Mouse (Mus musculus) Patski (cell line): ENCODE results near the gene Gcdh. TPM values are rescaled to one million over a fixed set of nuclear protein-coding genes. Genes with fewer than 3 reads are reported as not detected.

Experiments
- ATAC-seq: fragments of 100-300 bp; one replicate; pipeline ENCODE4 v1.8.0; 2021
- CTCF ChIA-PET: fragments of 350-600 bp; sonication (Branson Sonifier 250); formaldehyde crosslinking; loops from one replicate; lab custom pipeline; 2022; ENCODE audit warnings: inconsistent platforms; lab: Charles Lee
- POLR2A ChIA-PET: fragments of 350-600 bp; sonication (Branson Sonifier 250); formaldehyde crosslinking; loops from one replicate; lab custom pipeline; 2022; ENCODE audit warnings: antibody characterized with exemption, inconsistent platforms; lab: Charles Lee
- DNase-seq: peaks from one replicate; pipeline ENCODE4 v3.0.0-alpha.2; 2011; ENCODE audit warnings: low read depth, low spot score
- H3K27me3 ChIP-seq: fragments of 371-371 bp; one replicate; pipeline ENCODE4 v1.5.1; 2021
- CTCF ChIP-seq: fragments of 100-300 bp; IDR thresholded peaks from one replicate; pipeline ENCODE4 v1.5.1; 2021
- in situ Hi-C: fragments of 300-500 bp; cut with MboI; formaldehyde crosslinking; loops from 3 replicates; pipeline ENCODE4 v1.11.1; 2018; ENCODE audit warnings: low pct_unique_long_range_greater_than_20kb, mixed read lengths
- polyA plus RNA-seq: library from polyadenylated mRNA; unstranded; gene quantifications from one replicate; pipeline ENCODE4 v1.2.3, GENCODE M21; 2021

Gene Gcdh
- polyA plus RNA-seq, 1 experiment from 2014 or later = 55.5 TPM

- DNase-seq = no peak
- H3K27me3 ChIP-seq = peaks cover 27% of the 10 kb centered on the region
- in situ Hi-C loops = no loop called here
- POLR2A ChIA-PET = no interaction called here
- TF ChIP-seq CTCF = peak; percentile 84
- CTCF ChIA-PET = interaction anchor here (1.0 to 2.1 kb wide), 5 partner anchors 13 to 61 kb away, joined by 3 to 7 read pairs (median 3); partner anchors contain the start of genes Gm49661, Prdx2 and Rnaseh2a
- no peak for ATAC-seq
Measured at GRCm38 (mm10) chr8:84928456-84929306, 35.0 kb upstream of the Gcdh start.

DNA sequence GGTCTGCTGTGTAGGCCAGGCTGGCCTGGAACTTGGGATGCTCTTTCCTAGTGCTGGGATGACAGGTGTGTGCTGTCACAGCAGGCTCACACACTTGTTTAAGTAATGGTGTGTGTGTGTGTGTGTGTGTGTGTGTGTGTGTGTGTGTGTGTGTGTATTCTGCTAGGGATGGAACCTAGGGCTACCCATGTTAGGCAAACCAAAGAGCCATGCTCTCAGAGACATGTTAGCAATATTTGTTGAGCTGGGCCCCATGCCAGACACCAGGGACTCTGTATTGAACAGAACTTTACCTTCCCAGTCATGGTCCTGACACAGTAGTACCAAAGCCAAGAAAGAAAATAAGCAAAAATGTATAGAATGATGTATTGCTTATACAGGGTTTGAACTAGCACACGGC, 33.8 kb upstream of the Gcdh start:
- no peak for DNase-seq
- ChIA-PET POLR2A (interaction anchor here (0.6 kb wide), 1 partner anchor 1794 kb away, joined by 3 read pairs; no protein-coding TSS in a partner anchor), CTCF (interaction anchor here (1.0 to 2.1 kb wide), 4 partner anchors 18 to 62 kb away, joined by 3 to 7 read pairs (median 3); partner anchors contain the start of genes Gm49661, Prdx2 and Rnaseh2a)
- peaks cover 24% of the 10 kb centered on the region for H3K27me3 ChIP-seq
- no peak for ATAC-seq
- TF ChIP-seq CTCF = no peak
- in situ Hi-C loops = no loop called here

DNA sequence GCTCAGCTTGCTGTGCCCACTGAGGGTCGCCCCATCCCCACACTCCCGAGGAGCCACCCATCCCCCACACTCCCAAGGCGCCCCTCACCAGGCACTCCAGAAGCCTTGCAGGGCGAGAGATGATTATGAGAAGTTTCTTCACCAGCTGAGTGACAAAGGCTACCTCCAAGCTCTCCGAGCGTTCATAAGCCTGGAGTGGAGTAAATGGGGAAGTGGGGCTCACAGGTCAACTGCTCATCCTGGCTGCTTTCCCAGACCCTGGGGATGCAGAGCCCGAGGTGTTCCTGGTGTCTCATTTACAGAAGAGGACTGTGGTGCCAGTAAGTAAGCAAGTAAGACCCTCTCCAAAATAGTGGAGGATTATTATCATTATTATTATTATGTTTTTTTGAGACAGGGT, 31.8 kb upstream of the Gcdh start:
- H3K27me3 ChIP-seq = peaks cover 14% of the 10 kb centered on the region
- ATAC-seq = no peak
- DNase-seq = no peak
- in situ Hi-C loops = no loop called here
- ChIA-PET POLR2A (no interaction called here), CTCF (interaction anchor here (1.0 kb wide), 1 partner anchor 24 kb away, joined by 3 read pairs; no protein-coding TSS in a partner anchor)
- no peak for TF ChIP-seq CTCF

DNA sequence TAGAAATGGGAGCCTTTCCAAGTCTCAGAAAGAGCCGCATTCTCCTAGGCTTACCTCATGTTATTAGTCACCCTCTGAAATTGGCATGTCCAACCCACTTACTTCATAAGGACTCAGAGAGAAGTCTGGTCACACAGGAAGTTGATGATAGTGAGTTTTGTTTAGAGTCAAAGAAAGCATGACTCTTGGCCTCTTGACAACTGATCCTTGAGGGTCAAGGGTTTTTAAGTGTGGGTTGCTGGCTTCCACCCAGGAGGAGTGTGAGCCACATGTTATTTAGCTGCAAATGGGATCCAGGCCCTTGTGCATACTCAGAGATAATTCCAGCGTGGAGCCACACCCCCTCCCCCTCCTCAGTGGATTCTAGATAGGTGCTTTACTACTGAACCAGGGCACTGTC, 27.9 kb upstream of the Gcdh start:
- peaks cover 10% of the 10 kb centered on the region for H3K27me3 ChIP-seq
- ChIA-PET CTCF (interaction anchor here (1.3 kb wide), 1 partner anchor 18 kb away, joined by 3 read pairs; no protein-coding TSS in a partner anchor), POLR2A (no interaction called here)
- TF ChIP-seq CTCF = no peak
- in situ Hi-C loops = loop anchor here (5.0 kb wide), 1 partner anchor 36 kb away; no protein-coding TSS in a partner anchor
- ATAC-seq (no peak), DNase-seq (peak; percentile 4)

DNA sequence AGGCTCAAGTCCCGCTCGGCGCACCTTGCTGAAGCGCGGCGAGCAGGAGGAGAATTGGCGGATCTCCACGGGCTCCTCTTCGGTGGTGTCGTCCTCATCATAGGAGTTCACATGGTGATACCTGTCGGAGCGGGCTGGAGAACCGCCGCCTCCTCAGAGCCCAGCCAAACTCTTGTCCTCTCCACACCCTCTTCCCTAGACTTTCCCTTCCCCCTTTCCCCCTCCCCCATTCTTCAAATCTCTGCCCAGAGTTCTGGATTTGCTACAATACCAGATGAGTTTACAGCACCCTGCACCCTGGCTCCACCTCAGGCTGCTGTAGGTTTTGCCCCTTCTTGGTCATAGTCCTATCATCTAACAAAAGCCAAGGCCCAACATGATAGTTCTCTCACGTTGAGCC, 24.9 kb upstream of the Gcdh start:
- peaks cover 12% of the 10 kb centered on the region for H3K27me3 ChIP-seq
- ChIA-PET CTCF (no interaction called here), POLR2A (no interaction called here)
- TF ChIP-seq CTCF = no peak
- ATAC-seq (no peak), DNase-seq (no peak)
- in situ Hi-C loops = no loop called here

- ATAC-seq = no peak
- ChIA-PET CTCF (no interaction called here), POLR2A (no interaction called here)
- in situ Hi-C loops = no loop called here
- H3K27me3 ChIP-seq = peaks cover 12% of the 10 kb centered on the region
- no peak for DNase-seq
- TF ChIP-seq CTCF = no peak
Measured at GRCm38 (mm10) chr8:84917781-84918180, 24.1 kb upstream of the Gcdh start.

DNA sequence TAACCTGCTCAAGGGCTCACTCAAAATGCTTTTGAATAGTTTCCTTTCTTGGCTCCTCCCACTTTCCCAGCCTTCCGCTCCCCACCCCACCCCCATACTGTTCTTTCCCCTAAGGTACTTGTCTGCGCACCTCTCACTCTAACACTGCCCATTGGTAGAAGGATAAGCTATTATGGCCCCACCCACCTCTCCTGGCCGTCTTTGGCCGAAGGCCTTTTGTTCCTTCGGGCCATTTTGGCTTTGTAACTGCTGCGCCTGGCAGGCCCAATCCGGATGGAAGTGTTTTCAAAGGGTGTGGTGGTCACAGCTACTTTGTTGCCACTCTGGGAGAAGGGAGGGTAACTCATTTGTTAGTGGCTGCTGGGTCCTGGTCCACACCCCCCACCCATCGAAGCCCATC, 21.5 kb upstream of the Gcdh start:
- TF ChIP-seq CTCF = no peak
- no peak for DNase-seq
- ChIA-PET CTCF (interaction anchor here (1.0 to 1.5 kb wide), 2 partner anchors 13 to 44 kb away, joined by 3 read pairs; no protein-coding TSS in a partner anchor), POLR2A (no interaction called here)
- H3K27me3 ChIP-seq = peaks cover 12% of the 10 kb centered on the region
- no peak for ATAC-seq
- in situ Hi-C loops = no loop called here

DNA sequence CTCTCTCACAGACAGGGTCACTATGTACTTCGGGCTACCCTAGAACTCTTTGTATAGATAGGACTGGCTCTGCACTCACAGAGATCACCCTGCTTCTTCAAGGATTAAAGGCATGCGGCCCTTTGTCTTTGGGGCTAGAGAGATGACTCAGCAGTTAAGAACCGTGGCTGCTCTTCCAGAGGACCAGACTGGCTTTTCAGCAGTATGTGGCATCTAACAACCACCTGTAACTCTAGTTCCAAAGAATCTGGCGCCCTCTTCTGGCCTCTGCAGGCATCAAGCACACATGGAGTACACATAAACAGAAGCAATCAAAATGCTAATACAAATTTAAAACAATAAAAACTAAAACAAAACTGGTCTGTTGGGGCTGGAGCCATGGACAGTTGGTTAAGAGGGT, 20.2 kb upstream of the Gcdh start:
- POLR2A ChIA-PET = no interaction called here
- CTCF ChIA-PET = no interaction called here
- no peak for TF ChIP-seq CTCF
- peaks cover 12% of the 10 kb centered on the region for H3K27me3 ChIP-seq
- ATAC-seq (peak; percentile 34), DNase-seq (no peak)
- in situ Hi-C loops = no loop called here

GRCm38 (mm10) chr8:84913502-84913900, 19.8 kb upstream of the Gcdh start:
- peaks cover 12% of the 10 kb centered on the region for H3K27me3 ChIP-seq
- CTCF ChIA-PET = no interaction called here
- in situ Hi-C loops = no loop called here
- POLR2A ChIA-PET = no interaction called here
- DNase-seq (no peak), ATAC-seq (no peak)
- no peak for TF ChIP-seq CTCF

- no peak for ATAC-seq
- POLR2A ChIA-PET = no interaction called here
- CTCF ChIA-PET = no interaction called here
- H3K27me3 ChIP-seq = peaks cover 12% of the 10 kb centered on the region
- DNase-seq = no peak
- TF ChIP-seq CTCF = no peak
- in situ Hi-C loops = no loop called here
Measured at GRCm38 (mm10) chr8:84912895-84913501, 19.3 kb upstream of the Gcdh start.

DNA sequence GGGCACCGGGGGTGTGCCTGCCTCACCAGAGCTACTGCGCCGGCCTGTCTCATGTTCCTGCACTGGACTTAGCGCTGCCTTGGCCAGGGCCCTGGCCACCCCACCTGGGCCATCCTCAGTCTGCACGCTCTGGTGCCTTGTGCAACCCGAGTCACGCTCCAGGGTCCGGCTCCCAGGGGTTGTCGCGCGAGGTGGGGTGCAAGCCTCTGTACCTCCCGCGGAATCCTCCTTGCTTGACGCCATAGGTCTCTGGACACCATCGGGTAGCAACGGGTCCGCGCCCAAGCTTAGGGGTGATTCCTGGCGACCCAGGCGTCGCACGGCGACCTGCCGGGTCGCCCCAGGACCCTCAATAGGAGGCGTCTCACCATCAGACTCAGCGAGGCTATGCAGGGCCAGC, 18.7 kb upstream of the Gcdh start:
- no peak for TF ChIP-seq CTCF
- DNase-seq (no peak), ATAC-seq (no peak)
- in situ Hi-C loops = no loop called here
- CTCF ChIA-PET = no interaction called here
- POLR2A ChIA-PET = no interaction called here
- H3K27me3 ChIP-seq = peaks cover 9% of the 10 kb centered on the region
